Mouse (Mus musculus): ENCODE results near the gene Myh13.

The Myh13 gene

GRCm38 (mm10) chr11:67321358-67321757 lies at the start of gene Myh13:
Gene Myh13, plus strand, starts transcription at chr11:67321658.
- no peak for DNase-seq (ENCODE audit: low spot score)

GRCm38 (mm10) chr11:67276601-67277174 lies 44.8 kb upstream of the Myh13 start, which contains the start of gene Myh8:
Gene Myh8, plus strand, starts transcription at chr11:67277124.
- DNase-seq (ENCODE audit: low spot score): no peak

GRCm38 (mm10) chr11:67293440-67293839 lies 28.0 kb upstream of the Myh13 start:
- DNase-seq (ENCODE audit: low spot score): no peak

GRCm38 (mm10) chr11:67313733-67314452 lies 7.6 kb upstream of the Myh13 start:
- DNase-seq (ENCODE audit: low spot score): no peak

- no peak for DNase-seq (ENCODE audit: low spot score)
These were observed 5.1 kb downstream of the Myh13 start for GRCm38 (mm10) chr11:67326536-67326935.

- DNase-seq (ENCODE audit: low spot score): no peak
These were observed 23.1 kb downstream of the Myh13 start for GRCm38 (mm10) chr11:67344556-67344955.

GRCm38 (mm10) chr11:67345186-67345855 lies 23.9 kb downstream of the Myh13 start:
- no peak for DNase-seq (ENCODE audit: low spot score)

GRCm38 (mm10) chr11:67345856-67346236 lies 24.4 kb downstream of the Myh13 start:
- DNase-seq (ENCODE audit: low spot score): no peak

GRCm38 (mm10) chr11:67350153-67350768 lies 28.8 kb downstream of the Myh13 start:
- DNase-seq (ENCODE audit: low spot score): peak; percentile 70

- DNase-seq (ENCODE audit: low spot score): no peak
These were observed 31.6 kb downstream of the Myh13 start for GRCm38 (mm10) chr11:67353011-67353410.

GRCm38 (mm10) chr11:67358031-67358430 lies 36.6 kb downstream of the Myh13 start:
- DNase-seq (ENCODE audit: low spot score): no peak

- DNase-seq (ENCODE audit: low spot score): no peak
These were observed 40.8 kb downstream of the Myh13 start for GRCm38 (mm10) chr11:67362236-67362635.

- DNase-seq (ENCODE audit: low spot score): no peak
These were observed 43.1 kb downstream of the Myh13 start for GRCm38 (mm10) chr11:67364551-67364950.

- no peak for DNase-seq (ENCODE audit: low spot score)
These were observed 43.7 kb downstream of the Myh13 start for GRCm38 (mm10) chr11:67364986-67365721.

- DNase-seq (ENCODE audit: low spot score): no peak
These were observed 45.5 kb downstream of the Myh13 start for GRCm38 (mm10) chr11:67366936-67367335.

GRCm38 (mm10) chr11:67373333-67373732 lies 51.9 kb downstream of the Myh13 start:
- DNase-seq (ENCODE audit: low spot score): peak; percentile 17

- no peak for DNase-seq (ENCODE audit: low spot score)
These were observed 54.9 kb downstream of the Myh13 start for GRCm38 (mm10) chr11:67376308-67376707.

GRCm38 (mm10) chr11:67379703-67380510 lies 58.4 kb downstream of the Myh13 start:
- no peak for DNase-seq (ENCODE audit: low spot score)

- no peak for DNase-seq (ENCODE audit: low spot score)
These were observed 60.4 kb downstream of the Myh13 start for GRCm38 (mm10) chr11:67381833-67382232.

- no peak for DNase-seq (ENCODE audit: low spot score)
These were observed 63.2 kb downstream of the Myh13 start for GRCm38 (mm10) chr11:67384653-67385052.

GRCm38 (mm10) chr11:67386815-67387415 lies 65.5 kb downstream of the Myh13 start:
- DNase-seq (ENCODE audit: low spot score): no peak

All from urinary bladder, postnatal 25 days (tissue).